Mouse (Mus musculus): ENCODE measurements around the gene Prrxl1. TPM values are rescaled to one million over a fixed set of nuclear protein-coding genes. Genes with fewer than 3 reads are reported as not detected.

Prrxl1 gene
- total RNA-seq, 2 experiments from 2014 or later: not detected

DNA sequence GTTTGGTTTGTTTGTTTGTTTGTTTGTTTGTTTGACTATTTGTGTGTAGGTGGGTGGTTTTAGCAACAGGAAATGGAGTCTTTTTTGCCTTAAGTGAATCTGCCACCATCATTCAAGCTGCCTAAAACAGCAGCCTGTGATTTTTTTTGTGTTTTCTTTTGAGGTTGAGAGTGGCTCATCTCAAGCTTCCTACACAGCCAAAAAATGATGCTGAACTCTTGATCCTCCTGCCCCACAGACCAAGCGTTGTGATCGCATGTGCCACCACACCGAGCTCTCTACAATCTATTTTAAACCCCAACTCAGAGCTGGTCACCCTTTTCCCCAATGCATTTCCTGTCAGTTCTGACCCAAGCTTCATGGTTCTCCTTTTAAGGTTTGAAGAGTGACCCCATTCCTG is 99.3 kb downstream of the Prrxl1 start:
- DNase-seq: no peak
- intact Hi-C loops (cut with DNase I): no loop called here

Other genes with a start within 250 kb of the Prrxl1 start
- gene 1700024G13Rik, start 211.0 kb upstream of the Prrxl1 start, total RNA-seq (2021): not detected
- gene Slc18a3, start 134.6 kb upstream of the Prrxl1 start, total RNA-seq (2021): not detected
- not detected for gene Chat, start 133.4 kb upstream of the Prrxl1 start, total RNA-seq (2021)
- gene Ercc6, start 85.9 kb upstream of the Prrxl1 start, total RNA-seq (2021): 1 to 10 TPM; 3.8 to 4.5 TPM
- 100 to 1,000 TPM; 268 to 399 TPM for gene 3425401B19Rik, start 85.9 kb downstream of the Prrxl1 start, total RNA-seq (2021)
- gene Tmem273, start 186.6 kb downstream of the Prrxl1 start, total RNA-seq (2021): under 1 TPM in 1 of 2 experiments, not detected in 1; 0.28 TPM
- not detected for gene Fam170b, start 234.6 kb downstream of the Prrxl1 start, total RNA-seq (2021)

All from gastrocnemius, postnatal 36 days (tissue).